Mouse (Mus musculus) heart, embryonic 13.5 days (tissue): ENCODE data around the gene H13. TPM values are rescaled to one million over a fixed set of nuclear protein-coding genes. Genes with fewer than 3 reads are reported as not detected.

Experiments
- ATAC-seq: fragments of 200-750 bp; cut with Nextera tagmentation; 2 replicates; pipeline ENCODE4 v1.8.0; 2017; ENCODE audit warnings: moderate TSS enrichment; ENCODE audit not compliant: insufficient number of reproducible peaks, low FRiP score, low TSS enrichment; ENCODE audit errors: extremely low read depth
- H3K27ac ChIP-seq: fragments of 300-500 bp; sonication (generic); replicated peaks from 2 replicates; pipeline ENCODE4 v1.5.1; 2015; ENCODE audit warnings: moderate library complexity, mild to moderate bottlenecking, inconsistent platforms
- H3K27me3 ChIP-seq: fragments of 300-500 bp; sonication (generic); replicated peaks from 2 replicates; pipeline ENCODE4 v1.6.1; 2015; ENCODE audit warnings: mild to moderate bottlenecking, inconsistent platforms
- H3K36me3 ChIP-seq: fragments of 300-500 bp; sonication (generic); 2 replicates; pipeline ENCODE4 v1.6.1; 2015; ENCODE audit warnings: mild to moderate bottlenecking, inconsistent platforms
- H3K4me1 ChIP-seq: fragments of 300-500 bp; sonication (generic); 2 replicates; pipeline ENCODE4 v1.6.1; 2015; ENCODE audit warnings: inconsistent platforms
- H3K4me2 ChIP-seq: fragments of 300-500 bp; sonication (generic); 2 replicates; pipeline ENCODE4 v1.6.1; 2015; ENCODE audit warnings: inconsistent platforms, mild to moderate bottlenecking, moderate library complexity
- H3K4me3 ChIP-seq: fragments of 300-500 bp; sonication (generic); 2 replicates; pipeline ENCODE4 v1.5.1; 2015; ENCODE audit warnings: moderate library complexity, mild to moderate bottlenecking, inconsistent platforms
- H3K9ac ChIP-seq: fragments of 300-500 bp; sonication (generic); 2 replicates; pipeline ENCODE4 v1.6.1; 2015; ENCODE audit warnings: inconsistent platforms, mild to moderate bottlenecking, moderate library complexity
- H3K9me3 ChIP-seq: fragments of 300-500 bp; sonication (generic); 2 replicates; pipeline ENCODE4 v1.6.1; 2016; ENCODE audit warnings: inconsistent platforms
- WGBS: fragments of 180-500 bp; shearing (Covaris S2); methylation state at CpG from one replicate; pipeline ENCODE4 v1.1.7; 2015; ENCODE audit warnings: mixed read lengths; 5-methylcytosine and 5-hydroxymethylcytosine counted together
- polyA plus RNA-seq: library from polyadenylated mRNA; unstranded; fragments of >200 nt; fragmentation: Nextera tagmentation; extraction: Ambion mirVana; gene quantifications from 2 replicates; pipeline ENCODE4 v1.2.1, GENCODE M21; 2015

H13 gene
- polyA plus RNA-seq, 1 experiment from 2014 or later: 81.9 TPM

DNA sequence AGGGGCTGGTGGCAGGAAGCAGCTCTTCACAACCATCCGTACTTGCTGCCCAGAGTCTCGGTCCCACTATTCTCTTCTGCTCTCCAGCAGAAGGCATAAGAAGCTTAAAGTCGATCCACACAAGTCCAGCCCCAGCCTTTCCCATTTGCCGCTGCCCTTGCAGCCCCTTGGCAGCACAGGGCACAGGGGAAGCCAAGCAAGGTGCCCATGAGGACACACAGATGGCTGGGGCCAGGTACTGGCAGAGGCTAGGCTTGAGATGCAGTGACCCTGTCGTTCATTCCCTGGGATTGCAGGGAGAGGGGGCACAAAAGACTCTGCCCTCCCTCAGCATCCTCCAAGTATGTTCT lies 35.0 kb downstream of the H13 start:
- Histone ChIP-seq H3K27me3 (no peaks in the 10 kb centered on the region), H3K36me3 (peaks cover 79% of the 10 kb centered on the region), H3K4me2 (no peak overlapping the region), H3K4me3 (no peak overlapping the region), H3K9ac (0 out of 2 replicates have a peak overlapping the region, but pooled peaks have one; percentile 24), H3K9me3 (no peaks in the 10 kb centered on the region), H3K27ac (no peak overlapping the region), H3K4me1 (peaks cover 38% of the 10 kb centered on the region)
- no peak for ATAC-seq
- WGBS: 75% methylated on average over 5 of the region's 5 CpGs

DNA sequence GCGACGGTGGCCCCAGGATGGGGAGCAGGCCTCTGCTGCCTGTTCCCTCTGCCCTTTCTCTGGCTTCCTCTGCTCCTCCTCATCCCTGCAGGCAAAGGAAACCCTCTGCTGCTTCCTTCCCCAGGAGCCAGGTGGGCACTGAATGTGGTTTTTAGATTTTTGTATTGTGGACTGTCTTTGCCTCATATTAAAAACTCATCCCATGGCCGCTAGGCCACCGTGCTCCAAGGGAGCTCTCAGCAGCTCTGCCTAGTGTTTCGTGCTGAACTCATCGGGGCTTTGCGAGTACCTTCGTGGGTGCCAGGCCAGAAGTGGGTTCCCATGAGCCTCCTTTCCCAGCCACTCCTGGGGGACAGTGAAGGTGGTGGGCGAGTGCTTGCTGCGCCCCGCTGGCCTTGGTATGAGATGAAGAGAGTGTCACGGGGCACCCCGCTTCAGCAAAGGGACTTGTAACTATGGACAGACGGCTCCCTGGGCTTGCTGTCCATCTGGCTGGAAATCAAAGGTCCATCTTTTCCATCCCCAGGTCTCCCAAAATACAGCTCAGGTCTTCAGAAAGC lies 35.6 kb downstream of the H13 start:
- H3K4me1 ChIP-seq: peaks cover 33% of the 10 kb centered on the region
- 0 out of 2 replicates have a peak overlapping the region, but pooled peaks have one; percentile 56 for H3K9ac ChIP-seq
- H3K4me3 ChIP-seq: no peak overlapping the region
- no peak overlapping the region for H3K4me2 ChIP-seq
- H3K36me3 ChIP-seq: peaks cover 74% of the 10 kb centered on the region
- H3K27ac ChIP-seq: peak overlapping the region; percentile 92
- ATAC-seq: no peak
- 87% methylated on average over 14 of the region's 14 CpGs for WGBS
- no peaks in the 10 kb centered on the region for H3K9me3 ChIP-seq
- no peaks in the 10 kb centered on the region for H3K27me3 ChIP-seq

GRCm38 (mm10) chr2:152705993-152706571 lies 36.8 kb downstream of the H13 start:
- Histone ChIP-seq H3K36me3 (peaks cover 62% of the 10 kb centered on the region), H3K4me1 (peaks cover 33% of the 10 kb centered on the region), H3K27ac (peak overlapping the region; percentile 92), H3K9ac (peak overlapping the region; percentile 56), H3K4me3 (no peak overlapping the region), H3K27me3 (no peaks in the 10 kb centered on the region), H3K9me3 (no peaks in the 10 kb centered on the region), H3K4me2 (no peak overlapping the region)
- no peak for ATAC-seq
- 77% methylated on average over 22 of the region's 22 CpGs for WGBS

DNA sequence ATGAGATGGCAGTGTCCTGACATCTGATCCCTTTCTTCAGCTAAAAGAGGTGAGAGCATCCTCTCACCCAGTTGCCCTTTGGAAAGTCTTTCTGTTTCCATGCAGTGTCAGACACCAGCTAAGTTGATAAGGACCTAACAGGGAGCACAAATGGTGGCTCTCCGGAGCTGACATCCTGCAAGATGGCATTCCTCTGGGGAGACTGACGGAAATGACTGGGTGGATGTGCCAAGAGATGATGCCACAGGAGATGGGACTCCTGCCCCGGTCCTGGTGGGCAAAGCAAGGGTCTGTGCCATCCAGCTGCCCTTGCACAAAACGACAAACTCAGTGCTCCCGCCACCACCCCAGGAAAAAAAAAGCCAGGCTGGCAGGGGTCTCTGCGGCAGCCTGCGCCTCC lies 37.9 kb downstream of the H13 start:
- Histone ChIP-seq H3K4me2 (peak overlapping the region; percentile 73), H3K27ac (peak overlapping the region; percentile 92), H3K9ac (peak overlapping the region; percentile 86), H3K4me3 (peak overlapping the region; percentile 53), H3K36me3 (peaks cover 51% of the 10 kb centered on the region), H3K9me3 (no peaks in the 10 kb centered on the region), H3K27me3 (no peaks in the 10 kb centered on the region), H3K4me1 (peaks cover 33% of the 10 kb centered on the region)
- WGBS: 6% methylated on average over 7 of the region's 7 CpGs
- ATAC-seq: no peak; the same call in 1 of the 2 replicates

- Histone ChIP-seq H3K27me3 (no peaks in the 10 kb centered on the region), H3K27ac (peak overlapping the region; percentile 92), H3K9ac (peak overlapping the region; percentile 86), H3K9me3 (no peaks in the 10 kb centered on the region), H3K36me3 (peaks cover 47% of the 10 kb centered on the region), H3K4me1 (peaks cover 33% of the 10 kb centered on the region), H3K4me3 (peak overlapping the region; percentile 53), H3K4me2 (peak overlapping the region; percentile 73)
- peak; percentile 79 for ATAC-seq
- WGBS: 2% methylated on average over 31 of the region's 31 CpGs
These were observed 38.4 kb downstream of the H13 start for GRCm38 (mm10) chr2:152707627-152708026.

DNA sequence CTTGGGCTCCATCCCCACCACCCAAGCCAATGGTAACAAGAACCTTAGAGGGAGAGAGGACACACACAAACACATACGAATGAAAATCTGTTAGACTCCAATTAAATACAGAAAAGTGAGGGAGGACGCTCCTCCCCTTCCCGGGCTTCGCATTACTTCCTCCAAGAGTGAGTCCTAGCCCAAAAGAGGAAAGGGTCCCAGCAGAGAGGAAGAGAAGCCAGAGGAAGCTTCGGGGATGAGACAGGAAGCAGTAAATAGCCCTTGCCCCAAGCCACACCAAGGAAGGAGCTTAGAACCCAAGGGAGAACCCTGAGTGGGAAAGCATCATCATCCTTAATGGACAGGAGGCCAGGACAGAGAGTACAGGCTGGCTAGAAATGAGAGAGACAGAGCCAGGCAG lies 39.8 kb downstream of the H13 start:
- Histone ChIP-seq H3K4me3 (no peak overlapping the region), H3K27ac (no peak overlapping the region), H3K9ac (no peak overlapping the region), H3K4me2 (no peak overlapping the region), H3K27me3 (no peaks in the 10 kb centered on the region), H3K4me1 (peaks cover 33% of the 10 kb centered on the region), H3K9me3 (no peaks in the 10 kb centered on the region), H3K36me3 (peaks cover 32% of the 10 kb centered on the region)
- 83% methylated on average over 5 of the region's 5 CpGs for WGBS
- ATAC-seq: no peak

GRCm38 (mm10) chr2:152716241-152716772 lies 47.0 kb downstream of the H13 start:
- Histone ChIP-seq H3K4me2 (no peak overlapping the region), H3K9me3 (no peaks in the 10 kb centered on the region), H3K9ac (no peak overlapping the region), H3K4me3 (no peak overlapping the region), H3K27ac (no peak overlapping the region), H3K27me3 (no peaks in the 10 kb centered on the region), H3K36me3 (no peaks in the 10 kb centered on the region), H3K4me1 (peaks cover 3% of the 10 kb centered on the region)
- ATAC-seq: no peak
- WGBS: 54% methylated on average over 6 of the region's 6 CpGs

DNA sequence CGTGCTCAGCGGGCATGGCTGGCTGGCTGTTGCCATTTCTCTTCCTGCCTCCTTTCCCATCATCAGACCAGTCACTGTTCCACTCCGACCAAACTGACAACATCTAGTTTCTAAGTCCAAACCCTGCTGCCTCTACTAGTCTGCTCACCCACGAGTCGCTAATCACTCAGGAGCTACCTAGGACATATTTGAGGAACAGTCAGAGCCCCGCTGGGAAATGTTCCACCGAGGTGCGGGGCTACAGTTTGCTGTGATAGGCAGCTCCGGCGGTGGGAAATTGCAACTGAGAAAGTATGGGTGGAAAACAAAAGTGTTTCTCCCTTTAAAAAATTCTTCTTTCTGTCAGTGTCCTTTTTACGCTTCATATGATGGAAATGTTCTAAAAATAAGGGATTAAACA lies 48.4 kb downstream of the H13 start:
- ATAC-seq: no peak
- H3K9me3 ChIP-seq: no peaks in the 10 kb centered on the region
- no peak overlapping the region for H3K4me2 ChIP-seq
- 0 out of 2 replicates have a peak, but pooled peaks cover 4% of the 10 kb centered on the region for H3K27me3 ChIP-seq
- H3K4me3 ChIP-seq: no peak overlapping the region
- WGBS: 66% methylated on average over 11 of the region's 11 CpGs
- no peak overlapping the region for H3K9ac ChIP-seq
- peaks cover 3% of the 10 kb centered on the region for H3K4me1 ChIP-seq
- H3K36me3 ChIP-seq: no peaks in the 10 kb centered on the region
- no peak overlapping the region for H3K27ac ChIP-seq

DNA sequence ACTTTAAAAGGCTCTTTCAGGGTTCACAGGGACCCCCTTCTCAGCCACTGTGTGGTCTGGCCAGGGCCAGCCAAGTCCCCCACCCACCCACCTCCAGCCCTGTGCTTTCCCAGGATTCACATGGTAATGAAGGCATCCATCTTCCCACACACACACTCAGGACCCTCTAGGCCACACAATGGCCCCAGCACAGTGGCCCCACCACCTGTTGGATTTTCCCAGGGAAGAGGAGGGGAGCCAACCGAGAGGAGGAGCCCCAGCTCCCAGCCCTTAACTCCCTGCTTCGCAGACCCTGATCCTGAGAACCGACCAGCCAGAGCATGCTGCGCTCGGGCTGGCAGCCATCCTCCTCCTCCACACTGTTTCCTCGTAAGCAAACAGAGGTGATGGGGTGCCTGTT lies 48.8 kb downstream of the H13 start:
- ATAC-seq: no peak
- Histone ChIP-seq H3K4me2 (no peak overlapping the region), H3K4me1 (peaks cover 3% of the 10 kb centered on the region), H3K4me3 (no peak overlapping the region), H3K9me3 (no peaks in the 10 kb centered on the region), H3K9ac (no peak overlapping the region), H3K36me3 (no peaks in the 10 kb centered on the region), H3K27me3 (peaks cover 5% of the 10 kb centered on the region; the same call in 1 of the 2 replicates), H3K27ac (no peak overlapping the region)
- WGBS: 49% methylated on average over 6 of the region's 6 CpGs

DNA sequence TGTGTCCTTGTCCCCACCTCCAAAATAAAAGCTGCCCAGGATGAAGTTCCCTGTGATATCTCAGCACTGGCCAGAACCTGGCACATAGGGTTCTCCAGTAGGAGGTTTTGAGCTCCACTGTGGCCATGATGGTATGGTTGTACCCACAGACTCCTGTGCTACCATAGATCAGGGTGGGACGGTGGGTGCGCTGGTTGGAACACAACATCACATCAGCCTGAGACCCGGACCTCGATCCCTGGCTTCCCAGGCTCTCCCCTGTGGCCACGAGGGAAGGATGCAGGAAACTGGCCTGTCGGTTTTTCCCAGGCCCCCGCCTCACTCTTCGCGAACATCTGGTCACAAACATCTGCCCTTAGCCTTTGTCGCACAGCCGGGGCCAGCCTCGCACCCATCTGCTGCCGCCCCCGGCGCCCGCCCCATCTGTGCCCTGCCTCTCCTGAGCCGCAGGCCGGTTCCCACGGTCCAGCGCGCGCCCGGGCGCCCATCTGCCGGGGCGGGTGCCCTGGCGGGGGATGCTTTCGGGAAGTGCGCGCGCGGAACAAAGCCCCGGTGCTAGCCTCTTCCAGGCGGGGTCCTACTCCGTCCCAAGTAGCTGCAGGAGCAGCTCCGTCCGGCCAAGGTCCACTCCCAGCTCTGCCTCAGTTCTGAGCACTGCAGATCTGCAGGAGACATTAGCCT lies 54.5 kb downstream of the H13 start:
- WGBS: 5% methylated on average over 37 of the region's 37 CpGs
- peak overlapping the region; percentile 15; the same call in 1 of the 2 replicates for H3K27ac ChIP-seq
- H3K27me3 ChIP-seq: peaks cover 12% of the 10 kb centered on the region

GRCm38 (mm10) chr2:152724332-152724723 lies 55.1 kb downstream of the H13 start:
- Histone ChIP-seq H3K4me3 (peak overlapping the region; percentile 50), H3K9ac (peak overlapping the region; percentile 80), H3K4me1 (peaks cover 42% of the 10 kb centered on the region), H3K27me3 (peaks cover 12% of the 10 kb centered on the region), H3K9me3 (no peaks in the 10 kb centered on the region), H3K27ac (peak overlapping the region; percentile 15; the same call in 1 of the 2 replicates), H3K4me2 (peak overlapping the region; percentile 77), H3K36me3 (no peaks in the 10 kb centered on the region)
- WGBS: 59% methylated on average over 3 of the region's 3 CpGs
- ATAC-seq: no peak

More for the DNA sequence above, 54.5 kb downstream of the H13 start:
- peak overlapping the region; percentile 50 for H3K4me3 ChIP-seq
- peak overlapping the region; percentile 80 for H3K9ac ChIP-seq
- no peaks in the 10 kb centered on the region for H3K36me3 ChIP-seq
- no peaks in the 10 kb centered on the region for H3K9me3 ChIP-seq
- ATAC-seq: no peak
- H3K4me2 ChIP-seq: peak overlapping the region; percentile 77
- peaks cover 39% of the 10 kb centered on the region for H3K4me1 ChIP-seq
